Mouse (Mus musculus): ENCODE measurements at regions not wholly inside any gene's neighbourhood (a gene's known extent, or its start where the extent isn't known, plus 50 kb on each side); places are given as distances from the start of the nearest gene placed in this dataset.

- peak; percentile 22 for DNase-seq (ENCODE audit: low spot score)
Observed at GRCm38 (mm10) chr3:70860909-70861675, 853.7 kb downstream of the Otol1 start.

- DNase-seq (ENCODE audit: low spot score): peak; percentile 42
Observed at GRCm38 (mm10) chr3:70873688-70874551, 866.5 kb downstream of the Otol1 start.

- DNase-seq (ENCODE audit: low spot score): no peak
Observed at GRCm38 (mm10) chr3:70874614-70875013, 867.2 kb downstream of the Otol1 start.

All from layer of hippocampus, adult 9-10 months (tissue).